In the genomic region with DNA sequence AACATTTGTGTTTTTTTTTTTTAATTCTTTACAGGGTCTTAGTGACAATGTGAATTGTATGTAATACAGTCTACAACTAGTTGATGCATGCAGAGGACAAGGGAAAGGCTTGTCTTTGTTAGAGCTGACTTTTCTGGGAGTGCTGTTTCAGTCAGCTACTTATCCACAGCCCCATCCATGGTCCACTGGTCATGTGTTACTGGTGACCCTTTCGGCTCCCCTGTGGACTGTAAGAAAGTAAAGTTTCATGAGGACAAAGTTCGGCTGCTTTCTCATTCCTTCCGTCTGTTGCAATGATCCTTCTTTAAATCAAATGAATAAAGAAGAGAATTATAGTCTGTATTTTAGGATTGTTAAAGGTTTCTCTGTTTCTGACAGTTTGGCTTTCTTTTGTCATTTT, we compare ENCODE assay signal across 18 mouse cellular contexts.
A peak's percentile ranks its signal among the peaks of the same experiment; 100 is the strongest.
DNase-seq lines count a peak whose midpoint lies in the region; ATAC-seq lines count a peak whose summit lies in the region.
"Had no signal": no experiment of that assay in that cellular context is flagged by ENCODE, and none has a peak within 500 bp of the region (broad histone marks: within the 10 kb centered on the region; RNA-seq: fewer than 3 reads in every experiment).

No protein-coding gene starts in this region.

- H3K36me3 ChIP-seq in forebrain, embryonic 15.5 days: no peaks in the 10 kb centered on the region
- H3K36me3 ChIP-seq: embryonic facial prominence, embryonic 10.5 days; heart, embryonic 13.5 days; hindbrain, embryonic 12.5 days had no signal

- H3K27me3 ChIP-seq in forebrain, embryonic 15.5 days: no peaks in the 10 kb centered on the region
- H3K27me3 ChIP-seq: forebrain, embryonic 13.5 days; heart, embryonic 13.5 days; hindbrain, embryonic 12.5 days had no signal

- no peak overlapping the region for H3K27ac ChIP-seq in forebrain, embryonic 15.5 days (replicated peaks)
- H3K27ac ChIP-seq: embryonic facial prominence, embryonic 10.5 days; forebrain, embryonic 13.5 days; gastrocnemius, adult 2 months; heart, embryonic 13.5 days; hindbrain, embryonic 12.5 days; hindbrain, postnatal 0 days had no signal

- no peak overlapping the region for H3K4me3 ChIP-seq in forebrain, embryonic 15.5 days
- H3K4me3 ChIP-seq: embryonic facial prominence, embryonic 10.5 days; forebrain, embryonic 13.5 days; gastrocnemius, adult 2 months; heart, embryonic 13.5 days; hindbrain, embryonic 12.5 days had no signal

- no peak for ATAC-seq in forebrain, embryonic 15.5 days (replicated peaks)
- ATAC-seq: forebrain, embryonic 13.5 days; hindbrain, postnatal 0 days had no signal

- no peak overlapping the region for H3K4me2 ChIP-seq in forebrain, embryonic 15.5 days (replicated peaks)
- H3K4me2 ChIP-seq: forebrain, embryonic 13.5 days; heart, embryonic 13.5 days; hindbrain, embryonic 12.5 days had no signal

- H3K4me1 ChIP-seq in forebrain, embryonic 15.5 days: 0 out of 2 replicates have a peak, but pooled peaks cover 4% of the 10 kb centered on the region
- H3K4me1 ChIP-seq: hindbrain, embryonic 12.5 days had no signal

- no peaks in the 10 kb centered on the region for H3K9me3 ChIP-seq in forebrain, embryonic 15.5 days
- H3K9me3 ChIP-seq: embryonic facial prominence, embryonic 10.5 days; forebrain, embryonic 13.5 days; heart, embryonic 13.5 days; hindbrain, embryonic 12.5 days had no signal

- 23% methylated on average over 3 of the region's 3 CpGs for WGBS in forebrain, embryonic 15.5 days

- peak; percentile 19 for DNase-seq in embryo, embryonic 10.5 days (ENCODE audit: low spot score)
- no peak for DNase-seq in embryo, embryonic 9.5 days (ENCODE audit: extremely low spot score)
- peak; percentile 26 for DNase-seq in kidney, adult 9 months
- peak; percentile 4 for DNase-seq in kidney, postnatal 10 days
- peak; percentile 3 to 4 for DNase-seq in kidney, postnatal 4 days
- no peak for DNase-seq in cerebellum, adult 11-12 months
- DNase-seq: adrenal gland, postnatal 10 days; cerebellum, adult 2 months; cerebellum, postnatal 10 days; gastrocnemius, adult 2 months; gastrocnemius, postnatal 25 days; heart, postnatal 36 days had no signal

- H3K9ac ChIP-seq in forebrain, embryonic 15.5 days (replicated peaks): no peak overlapping the region
- H3K9ac ChIP-seq: forebrain, embryonic 13.5 days; heart, embryonic 13.5 days; hindbrain, embryonic 12.5 days had no signal

Comparison
In these comparisons a context has a peak if more than half of its experiments do, and no peak if none do; other contexts are left out.
1. DNase-seq: peak in embryo, embryonic 10.5 days (single experiment), kidney, adult 9 months (single experiment), kidney, postnatal 10 days (single experiment) and kidney, postnatal 4 days (2 of 2); none in embryo, embryonic 9.5 days (single experiment) and cerebellum, adult 11-12 months (single experiment).